In the genomic region with DNA sequence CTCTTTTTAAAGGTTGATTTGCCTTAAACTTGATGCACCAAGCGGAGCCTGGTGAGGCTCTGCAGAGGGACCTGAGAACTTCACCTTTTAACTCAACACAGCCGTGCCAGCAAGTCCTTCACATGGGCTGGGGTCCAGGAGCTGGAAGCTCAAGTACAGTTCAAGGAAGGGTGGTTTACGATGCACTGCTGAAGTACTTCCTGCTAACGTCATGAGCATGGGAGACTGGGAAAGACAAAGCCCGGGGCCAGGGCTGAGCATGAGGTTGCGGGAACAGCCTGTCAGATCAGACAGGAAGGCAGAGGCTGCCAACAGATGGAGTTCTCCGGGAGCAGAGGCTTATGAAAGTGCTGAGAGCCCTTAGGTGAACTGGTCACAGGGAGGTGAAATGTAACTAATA, we compare ENCODE assay signal across 9 mouse cellular contexts. TPM values are rescaled to one million over a fixed set of nuclear protein-coding genes. Genes with fewer than 3 reads are reported as not detected.
DNase-seq lines count a peak whose midpoint lies in the region; ATAC-seq lines count a peak whose summit lies in the region.
"Had no signal": no experiment of that assay in that cellular context is flagged by ENCODE, and none has a peak within 500 bp of the region (broad histone marks: within the 10 kb centered on the region; RNA-seq: fewer than 3 reads in every experiment).

No protein-coding gene starts in this region.

- no peak for ATAC-seq in megakaryocyte, adult 5-6 weeks (ENCODE audit: poor library complexity, severe bottlenecking)
- no peak for ATAC-seq in erythroid progenitor cell, adult 5-6 weeks (replicated peaks; ENCODE audit: low FRiP score, poor library complexity, severe bottlenecking)

- DNase-seq in gastrocnemius, adult 18-20 months (ENCODE audit: low spot score): peak; percentile 3
- no peak for DNase-seq in gastrocnemius, postnatal 4 days (ENCODE audit: low spot score in 2 of 2)
- DNase-seq in heart, adult 18-20 months: peak; percentile 24 to 58
- DNase-seq in kidney, adult 9 months: peak; percentile 34
- peak; percentile 91 for DNase-seq in lung, postnatal 36 days
- no peak for DNase-seq in spleen, adult 18-20 months

RNA-seq across cellular contexts. Expression of a gene that starts 10.9 kb away (rescaled TPM):
- 1 to 10 TPM; 3.2 to 3.3 TPM for total RNA-seq in gastrocnemius, adult 18-20 months (2021)
- total RNA-seq in gastrocnemius, postnatal 4 days (2021): 10 to 100 TPM; 70.9 to 91.6 TPM
- 1 to 10 TPM; 1.6 to 2.5 TPM for total RNA-seq in heart, adult 18-20 months (2021)
- total RNA-seq in megakaryocyte, adult 5-6 weeks (2015): 0.51 and 1.0 TPM in 2 replicates
- 1.8 TPM in 1 of 2 replicates, not detected in the other for total RNA-seq in megakaryocyte, adult 5-6 weeks (2017)
- total RNA-seq in erythroid progenitor cell, adult 5-6 weeks (2015; ENCODE audit: low replicate concordance): not detected in 2 replicates
- total RNA-seq in erythroid progenitor cell, adult 5-6 weeks (2017; ENCODE audit: low replicate concordance): not detected in 2 replicates
- total RNA-seq: CH12.LX had no signal

RNA-seq across cellular contexts. Expression of a gene that starts 17.2 kb away (rescaled TPM):
- total RNA-seq in gastrocnemius, adult 18-20 months (2021): not detected
- 1 to 10 TPM; 3.7 to 4.2 TPM for total RNA-seq in gastrocnemius, postnatal 4 days (2021)
- not detected for total RNA-seq in heart, adult 18-20 months (2021)
- total RNA-seq in megakaryocyte, adult 5-6 weeks (2015): not detected in 2 replicates
- total RNA-seq in megakaryocyte, adult 5-6 weeks (2017): not detected in 2 replicates
- not detected in 2 replicates for total RNA-seq in erythroid progenitor cell, adult 5-6 weeks (2015; ENCODE audit: low replicate concordance)
- total RNA-seq in erythroid progenitor cell, adult 5-6 weeks (2017; ENCODE audit: low replicate concordance): not detected in 2 replicates
- total RNA-seq: CH12.LX had no signal

RNA-seq across cellular contexts. Expression of a gene that starts 33.5 kb away (rescaled TPM):
- 100 to 1,000 TPM; 125 to 126 TPM for total RNA-seq in gastrocnemius, adult 18-20 months (2021)
- total RNA-seq in gastrocnemius, postnatal 4 days (2021): 10 to 100 TPM; 45.7 to 50.1 TPM
- total RNA-seq in heart, adult 18-20 months (2021): 100 to 1,000 TPM; 119 to 138 TPM
- 1.9 and 3.0 TPM in 2 replicates for total RNA-seq in megakaryocyte, adult 5-6 weeks (2015)
- total RNA-seq in megakaryocyte, adult 5-6 weeks (2017): 0.99 and 2.9 TPM in 2 replicates
- total RNA-seq in erythroid progenitor cell, adult 5-6 weeks (2015; ENCODE audit: low replicate concordance): 5.4 and 5.9 TPM in 2 replicates
- total RNA-seq in erythroid progenitor cell, adult 5-6 weeks (2017; ENCODE audit: low replicate concordance): 0.64 TPM in 1 of 2 replicates, not detected in the other

RNA-seq across cellular contexts. Expression of a gene that starts 48.8 kb away (rescaled TPM):
- 1 to 10 TPM; 5.4 to 5.5 TPM for total RNA-seq in gastrocnemius, adult 18-20 months (2021)
- total RNA-seq in gastrocnemius, postnatal 4 days (2021): 10 to 100 TPM; 15.7 to 16.9 TPM
- total RNA-seq in heart, adult 18-20 months (2021): 10 to 100 TPM in 1 of 2 experiments, 1 to 10 TPM in 1; 8.6 to 10.0 TPM
- 9.4 and 11.8 TPM in 2 replicates for total RNA-seq in megakaryocyte, adult 5-6 weeks (2015)
- total RNA-seq in megakaryocyte, adult 5-6 weeks (2017): 33.7 and 37.6 TPM in 2 replicates
- total RNA-seq in erythroid progenitor cell, adult 5-6 weeks (2015; ENCODE audit: low replicate concordance): 3.2 and 3.8 TPM in 2 replicates
- total RNA-seq in erythroid progenitor cell, adult 5-6 weeks (2017; ENCODE audit: low replicate concordance): 5.0 and 8.1 TPM in 2 replicates

RNA-seq across cellular contexts. Expression of a gene that starts 49.4 kb away (rescaled TPM):
- total RNA-seq in gastrocnemius, adult 18-20 months (2021): not detected
- total RNA-seq in gastrocnemius, postnatal 4 days (2021): under 1 TPM; 0.47 to 0.52 TPM
- not detected for total RNA-seq in heart, adult 18-20 months (2021)
- total RNA-seq in megakaryocyte, adult 5-6 weeks (2015): 0.40 TPM in 1 of 2 replicates, not detected in the other
- 0.44 TPM in 1 of 2 replicates, not detected in the other for total RNA-seq in megakaryocyte, adult 5-6 weeks (2017)
- 0.42 TPM in 1 of 2 replicates, not detected in the other for total RNA-seq in erythroid progenitor cell, adult 5-6 weeks (2015; ENCODE audit: low replicate concordance)
- total RNA-seq in erythroid progenitor cell, adult 5-6 weeks (2017; ENCODE audit: low replicate concordance): not detected in 2 replicates

Comparison
In these comparisons a context has a peak if more than half of its experiments do, and no peak if none do; other contexts are left out.
1. DNase-seq: peak in gastrocnemius, adult 18-20 months (single experiment), heart, adult 18-20 months (2 of 2), kidney, adult 9 months (single experiment) and lung, postnatal 36 days (single experiment); none in gastrocnemius, postnatal 4 days (0 of 2) and spleen, adult 18-20 months (0 of 2).
2. RNA of a gene that starts 10.9 kb away (total RNA-seq): 70.9 to 91.6 TPM in gastrocnemius, postnatal 4 days; 3.2 to 3.3 TPM in gastrocnemius, adult 18-20 months, 1.6 to 2.5 TPM in heart, adult 18-20 months, 0.51 to 1.8 TPM in megakaryocyte, adult 5-6 weeks and not detected in erythroid progenitor cell, adult 5-6 weeks; every median in the first group is over 10 times any median in the second.
3. RNA of a gene that starts 33.5 kb away (total RNA-seq): 119 to 138 TPM in heart, adult 18-20 months, 125 to 126 TPM in gastrocnemius, adult 18-20 months and 45.7 to 50.1 TPM in gastrocnemius, postnatal 4 days; 0.64 to 5.9 TPM in erythroid progenitor cell, adult 5-6 weeks and 0.99 to 3.0 TPM in megakaryocyte, adult 5-6 weeks; every median in the first group is over 4 times any median in the second.